In genomic region chr4:23982790-23983451, GRCm38 (mm10) we compare ENCODE assay signal across 7 mouse cellular contexts.
DNase-seq lines count a peak whose midpoint lies in the region; ATAC-seq and TF ChIP-seq lines count a peak whose summit lies in the region.

No protein-coding gene starts in this region.

- H3K4me1 ChIP-seq in E14TG2a.4 (replicated peaks; ENCODE audit: low read depth, low read length): peaks cover 12% of the 10 kb centered on the region
- peaks cover 16% of the 10 kb centered on the region; the same call in 1 of the 2 replicates for H3K4me1 ChIP-seq in forebrain, embryonic 14.5 days (ENCODE audit: control insufficient read depth, insufficient read depth, low read length)
- H3K4me1 ChIP-seq in midbrain, embryonic 15.5 days: peaks cover 15% of the 10 kb centered on the region

- H3K27ac ChIP-seq in forebrain, embryonic 14.5 days (ENCODE audit: low read depth, low read length): peak overlapping the region; percentile 90
- peak overlapping the region; percentile 88 for H3K27ac ChIP-seq in midbrain, embryonic 15.5 days

- peak overlapping the region; percentile 41; the same call in 1 of the 2 replicates for H3K4me3 ChIP-seq in E14TG2a.4 (replicated peaks; ENCODE audit: low read length)
- peak overlapping the region; percentile 8; the same call in 1 of the 2 replicates for H3K4me3 ChIP-seq in forebrain, embryonic 14.5 days (ENCODE audit: low read depth, low read length)
- peak overlapping the region; percentile 21 for H3K4me3 ChIP-seq in midbrain, embryonic 15.5 days

- TF ChIP-seq CTCF in E14TG2a.4 (conservative IDR thresholded peaks at IDR 0.05; ENCODE audit: low read length): no peak

- no peaks in the 10 kb centered on the region for H3K9me3 ChIP-seq in E14TG2a.4 (ENCODE audit: low read length)
- no peaks in the 10 kb centered on the region for H3K9me3 ChIP-seq in forebrain, embryonic 14.5 days (replicated peaks; ENCODE audit: control insufficient read depth, low read length)
- no peaks in the 10 kb centered on the region for H3K9me3 ChIP-seq in midbrain, embryonic 15.5 days

- WGBS in forebrain, embryonic 14.5 days: 18% methylated on average over 13 of the region's 13 CpGs
- 10% methylated on average over 13 of the region's 13 CpGs for WGBS in midbrain, embryonic 15.5 days

- peak overlapping the region; percentile 51 for H3K9ac ChIP-seq in forebrain, embryonic 14.5 days (ENCODE audit: low read length)
- H3K9ac ChIP-seq in midbrain, embryonic 15.5 days: 0 out of 2 replicates have a peak overlapping the region, but pooled peaks have one; percentile 29

- peak; percentile 3 for DNase-seq in 3134 (ENCODE audit: extremely low read depth, insufficient read length, low spot score)
- DNase-seq in forebrain, embryonic 14.5 days (ENCODE audit: low spot score): peak; percentile 83
- peak; percentile 23 for DNase-seq in kidney, postnatal 10 days
- DNase-seq in Muller cell, postnatal 12 days (ENCODE audit: inconsistent ontology term): no peak
- DNase-seq in spleen, postnatal 10 days (ENCODE audit: low spot score in 2 of 2): no peak

- peak overlapping the region; percentile 43 for H3K4me2 ChIP-seq in forebrain, embryonic 14.5 days (ENCODE audit: low read length)
- peak overlapping the region; percentile 47 for H3K4me2 ChIP-seq in midbrain, embryonic 15.5 days

- H3K36me3 ChIP-seq in E14TG2a.4 (ENCODE audit: insufficient read depth, low read length): no peaks in the 10 kb centered on the region
- H3K36me3 ChIP-seq in forebrain, embryonic 14.5 days (ENCODE audit: control insufficient read depth, insufficient read depth, low read length): no peaks in the 10 kb centered on the region
- no peaks in the 10 kb centered on the region for H3K36me3 ChIP-seq in midbrain, embryonic 15.5 days (replicated peaks)

- H3K27me3 ChIP-seq in E14TG2a.4 (ENCODE audit: insufficient read depth, low read length): no peaks in the 10 kb centered on the region
- H3K27me3 ChIP-seq in forebrain, embryonic 14.5 days (replicated peaks; ENCODE audit: control insufficient read depth, insufficient read depth, low read length): no peaks in the 10 kb centered on the region
- H3K27me3 ChIP-seq in midbrain, embryonic 15.5 days (replicated peaks): no peaks in the 10 kb centered on the region

- ATAC-seq in forebrain, embryonic 14.5 days: peak; percentile 92
- ATAC-seq in midbrain, embryonic 15.5 days (replicated peaks): peak; percentile 95

Comparison
In these comparisons a context has a peak if more than half of its experiments do, and no peak if none do; other contexts are left out.
1. DNase-seq: peak in 3134 (single experiment), forebrain, embryonic 14.5 days (single experiment) and kidney, postnatal 10 days (single experiment); none in Muller cell, postnatal 12 days (single experiment) and spleen, postnatal 10 days (0 of 2).
2. Peak in every context shown above with its lines, with median percentiles within 50 percentile points of each other: H3K4me3 ChIP-seq.